Mouse (Mus musculus) intestine, embryonic 14.5 days (tissue): Measurements from ENCODE around the gene Cerk. TPM values are rescaled to one million over a fixed set of nuclear protein-coding genes. Genes with fewer than 3 reads are reported as not detected.
"Not testable (repeated sequence)": the region's sequence is repeated elsewhere in the genome, so short reads cannot be mapped to it uniquely, and the experiment has no call there.

Experiments
- ATAC-seq: fragments of 200-750 bp; cut with Nextera tagmentation; replicated peaks from 2 replicates; pipeline ENCODE4 v1.8.0; 2017; ENCODE audit warnings: low read depth, moderate number of reproducible peaks, moderate TSS enrichment, moderate library complexity; ENCODE audit not compliant: low FRiP score, low TSS enrichment
- DNase-seq: peaks from one replicate; pipeline ENCODE4 v3.0.0-alpha.2; 2018; ENCODE audit warnings: low spot score
- H3K27ac ChIP-seq: fragments of 300-500 bp; sonication (generic); 2 replicates; pipeline ENCODE4 v1.5.1; 2014; ENCODE audit warnings: low read depth, mild to moderate bottlenecking, control low read depth
- H3K27me3 ChIP-seq: fragments of 300-500 bp; sonication (generic); replicated peaks from 2 replicates; pipeline ENCODE4 v1.6.1; 2014; ENCODE audit warnings: low read length, control low read depth; ENCODE audit not compliant: control insufficient read depth, insufficient read depth
- H3K36me3 ChIP-seq: fragments of 300-500 bp; sonication (generic); 2 replicates; pipeline ENCODE4 v1.6.1; 2014; ENCODE audit warnings: low read length, control low read depth; ENCODE audit not compliant: control insufficient read depth, insufficient read depth
- H3K4me1 ChIP-seq: fragments of 300-500 bp; sonication (generic); replicated peaks from 2 replicates; pipeline ENCODE4 v1.6.1; 2014; ENCODE audit warnings: low read length, control low read depth, mixed read lengths; ENCODE audit not compliant: control insufficient read depth, insufficient read depth
- H3K4me2 ChIP-seq: fragments of 300-500 bp; sonication (generic); 2 replicates; pipeline ENCODE4 v1.6.1; 2014; ENCODE audit warnings: low read length
- H3K4me3 ChIP-seq: fragments of 300-500 bp; sonication (generic); 2 replicates; pipeline ENCODE4 v1.5.1; 2014; ENCODE audit warnings: low read depth, low read length, control low read depth, mixed read lengths
- H3K9ac ChIP-seq: fragments of 300-500 bp; sonication (generic); 2 replicates; pipeline ENCODE4 v1.6.1; 2014; ENCODE audit warnings: mild to moderate bottlenecking, low read length
- H3K9me3 ChIP-seq: fragments of 300-500 bp; sonication (generic); 2 replicates; pipeline ENCODE4 v1.6.1; 2016; ENCODE audit warnings: low read length, control low read depth; ENCODE audit not compliant: control insufficient read depth
- WGBS: fragments of 180-500 bp; shearing (Covaris S2); extraction: QIAGEN DNeasy Blood & Tissue Kit; methylation state at CpG from one replicate; pipeline ENCODE4 v1.1.7; 2014; 5-methylcytosine and 5-hydroxymethylcytosine counted together
- polyA plus RNA-seq: library from polyadenylated mRNA; unstranded; fragments of >200 nt; fragmentation: Nextera tagmentation; extraction: Ambion mirVana; gene quantifications from 2 replicates; pipeline ENCODE4 v1.2.1, GENCODE M21; 2014

Gene Cerk
- polyA plus RNA-seq, 1 experiment from 2014 or later = 11.5 TPM

DNA sequence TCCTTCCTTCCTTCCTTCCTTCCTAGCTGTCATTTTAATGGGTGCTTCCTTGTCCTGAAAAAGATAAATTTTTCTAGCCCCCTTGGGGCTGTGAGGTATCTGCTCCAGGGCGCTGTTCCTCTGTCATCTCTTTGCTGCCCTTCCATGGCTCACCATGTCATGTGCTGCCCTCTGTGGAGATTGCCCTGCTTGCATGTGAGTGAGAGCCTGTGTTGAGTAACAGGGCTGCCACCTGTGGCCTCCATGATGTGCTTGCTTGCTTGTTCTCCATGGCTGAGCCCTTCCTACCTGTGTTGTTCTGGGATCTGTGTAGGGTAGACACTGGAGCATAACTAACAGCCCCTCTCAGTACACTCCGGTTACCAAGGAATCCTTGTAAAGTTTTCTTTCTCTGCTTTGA, 41.0 kb upstream of the Cerk start:
- no peak overlapping the region for H3K4me3 ChIP-seq

GRCm38 (mm10) chr15:86226221-86226620, 40.3 kb upstream of the Cerk start:
- DNase-seq = no peak
- no peaks in the 10 kb centered on the region for H3K27me3 ChIP-seq
- H3K36me3 ChIP-seq = no peaks in the 10 kb centered on the region
- no peaks in the 10 kb centered on the region for H3K9me3 ChIP-seq
- H3K27ac ChIP-seq = no peak overlapping the region
- no peak overlapping the region for H3K9ac ChIP-seq
- ATAC-seq = no peak
- H3K4me3 ChIP-seq = no peak overlapping the region
- 81% methylated on average over 5 of the region's 5 CpGs for WGBS
- no peaks in the 10 kb centered on the region for H3K4me1 ChIP-seq
- no peak overlapping the region for H3K4me2 ChIP-seq

More for the DNA sequence above, 41.0 kb upstream of the Cerk start:
- H3K27me3 ChIP-seq = no peaks in the 10 kb centered on the region
- H3K9ac ChIP-seq = no peak overlapping the region
- H3K9me3 ChIP-seq = no peaks in the 10 kb centered on the region
- DNase-seq (no peak), ATAC-seq (no peak)
- WGBS = 83% methylated on average over 2 of the region's 2 CpGs
- no peaks in the 10 kb centered on the region for H3K4me1 ChIP-seq
- no peak overlapping the region for H3K27ac ChIP-seq
- H3K4me2 ChIP-seq = no peak overlapping the region
- no peaks in the 10 kb centered on the region for H3K36me3 ChIP-seq

DNA sequence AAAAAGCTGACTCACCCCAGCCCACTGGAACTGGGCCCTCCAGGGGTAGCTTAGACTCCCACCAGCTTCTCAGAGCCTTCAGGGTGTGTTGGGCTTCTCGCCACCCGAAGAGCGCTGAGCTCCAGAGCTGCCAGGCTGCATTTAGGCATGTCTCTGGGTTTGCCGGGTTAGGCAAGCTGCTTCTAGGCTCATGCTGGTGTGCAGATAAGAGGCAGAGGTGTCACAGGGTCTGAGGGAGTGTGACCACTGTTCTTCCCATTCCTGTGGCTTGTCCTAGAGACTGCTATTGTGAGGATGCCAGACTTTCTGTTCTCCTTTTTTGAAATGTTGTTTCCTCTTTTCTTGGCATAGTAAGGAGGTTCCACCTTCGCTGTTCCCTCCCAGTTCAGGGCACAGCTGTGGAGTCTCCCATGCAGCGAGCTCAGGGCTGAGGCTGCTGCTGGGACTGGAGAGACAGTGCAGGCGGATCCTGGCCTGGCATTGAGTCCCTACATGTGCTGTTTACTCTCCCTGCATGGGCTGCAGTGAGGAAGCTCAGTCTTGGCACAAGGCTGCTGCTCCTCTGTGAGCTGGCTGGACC, 39.1 kb upstream of the Cerk start:
- Histone ChIP-seq H3K27me3 (no peaks in the 10 kb centered on the region), H3K27ac (no peak overlapping the region), H3K4me1 (no peaks in the 10 kb centered on the region), H3K4me2 (no peak overlapping the region), H3K9ac (no peak overlapping the region), H3K36me3 (no peaks in the 10 kb centered on the region), H3K9me3 (no peaks in the 10 kb centered on the region), H3K4me3 (no peak overlapping the region)
- ATAC-seq (no peak), DNase-seq (no peak)
- WGBS = 91% methylated on average over 7 of the region's 7 CpGs

DNA sequence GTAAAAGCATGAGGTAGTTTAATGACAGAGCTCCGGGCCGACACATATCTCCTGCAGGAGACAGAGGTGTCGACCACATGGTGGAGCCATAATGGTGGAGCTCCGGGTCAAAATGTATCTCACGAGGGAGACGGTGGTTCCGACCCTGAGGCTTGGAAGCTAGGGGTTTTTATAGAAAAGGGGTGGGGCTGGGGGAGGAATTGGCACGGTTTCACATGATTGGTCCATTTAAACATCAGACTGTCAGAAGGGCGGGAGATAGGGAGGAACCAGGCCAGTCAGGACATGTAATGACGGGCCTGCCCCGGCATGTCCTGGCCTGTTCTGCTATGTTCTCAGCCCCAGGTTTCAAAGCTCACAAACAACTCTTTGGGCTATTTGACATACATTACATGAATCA, 36.0 kb upstream of the Cerk start:
- H3K9ac ChIP-seq, ATAC-seq, H3K27me3 ChIP-seq, DNase-seq, H3K36me3 ChIP-seq, H3K4me2 ChIP-seq, H3K9me3 ChIP-seq, H3K27ac ChIP-seq, H3K4me1 ChIP-seq, H3K4me3 ChIP-seq: not testable (repeated sequence)
- 84% methylated on average over 11 of the region's 11 CpGs for WGBS

- WGBS = 76% methylated on average over 4 of the region's 4 CpGs
- DNase-seq (no peak), ATAC-seq (no peak)
- Histone ChIP-seq H3K9ac (no peak overlapping the region), H3K27me3 (no peaks in the 10 kb centered on the region), H3K9me3 (no peaks in the 10 kb centered on the region), H3K4me2 (no peak overlapping the region), H3K4me3 (no peak overlapping the region), H3K36me3 (no peaks in the 10 kb centered on the region), H3K4me1 (no peaks in the 10 kb centered on the region), H3K27ac (no peak overlapping the region)
Measured at GRCm38 (mm10) chr15:86221369-86221768, 35.4 kb upstream of the Cerk start.

DNA sequence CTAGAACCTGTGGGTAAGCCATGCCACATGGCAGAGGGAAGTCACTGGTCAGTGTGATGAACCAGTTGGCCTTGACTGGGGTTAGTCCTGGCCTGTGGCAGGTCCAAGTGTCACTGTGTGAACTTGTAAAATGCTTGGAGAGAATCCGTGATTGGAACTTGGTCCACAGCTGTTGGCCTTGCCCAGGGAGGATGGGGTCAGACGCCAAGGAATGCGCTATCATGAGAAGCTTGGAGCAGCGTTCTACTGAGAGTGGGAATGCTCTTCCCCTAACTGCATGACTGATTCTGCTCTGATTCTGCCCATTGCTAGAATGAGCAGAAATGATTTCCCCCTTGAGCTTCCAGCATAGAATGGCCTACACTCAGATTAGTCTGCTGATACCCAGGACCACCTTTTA, 34.8 kb upstream of the Cerk start:
- Histone ChIP-seq H3K36me3 (no peaks in the 10 kb centered on the region), H3K4me3 (no peak overlapping the region), H3K27me3 (no peaks in the 10 kb centered on the region), H3K9ac (no peak overlapping the region), H3K27ac (no peak overlapping the region), H3K4me1 (no peaks in the 10 kb centered on the region), H3K9me3 (no peaks in the 10 kb centered on the region), H3K4me2 (no peak overlapping the region)
- DNase-seq (no peak), ATAC-seq (no peak)
- WGBS = 76% methylated on average over 4 of the region's 4 CpGs

- peaks cover 2% of the 10 kb centered on the region; the same call in 1 of the 2 replicates for H3K4me1 ChIP-seq
- no peaks in the 10 kb centered on the region for H3K9me3 ChIP-seq
- DNase-seq (no peak), ATAC-seq (no peak)
- H3K27ac ChIP-seq = no peak overlapping the region
- 77% methylated on average over 5 of the region's 5 CpGs for WGBS
- H3K27me3 ChIP-seq = no peaks in the 10 kb centered on the region
- H3K4me3 ChIP-seq = no peak overlapping the region
- H3K36me3 ChIP-seq = no peaks in the 10 kb centered on the region
- H3K4me2 ChIP-seq = no peak overlapping the region
- H3K9ac ChIP-seq = no peak overlapping the region
Measured at GRCm38 (mm10) chr15:86220229-86220630, 34.3 kb upstream of the Cerk start.

DNA sequence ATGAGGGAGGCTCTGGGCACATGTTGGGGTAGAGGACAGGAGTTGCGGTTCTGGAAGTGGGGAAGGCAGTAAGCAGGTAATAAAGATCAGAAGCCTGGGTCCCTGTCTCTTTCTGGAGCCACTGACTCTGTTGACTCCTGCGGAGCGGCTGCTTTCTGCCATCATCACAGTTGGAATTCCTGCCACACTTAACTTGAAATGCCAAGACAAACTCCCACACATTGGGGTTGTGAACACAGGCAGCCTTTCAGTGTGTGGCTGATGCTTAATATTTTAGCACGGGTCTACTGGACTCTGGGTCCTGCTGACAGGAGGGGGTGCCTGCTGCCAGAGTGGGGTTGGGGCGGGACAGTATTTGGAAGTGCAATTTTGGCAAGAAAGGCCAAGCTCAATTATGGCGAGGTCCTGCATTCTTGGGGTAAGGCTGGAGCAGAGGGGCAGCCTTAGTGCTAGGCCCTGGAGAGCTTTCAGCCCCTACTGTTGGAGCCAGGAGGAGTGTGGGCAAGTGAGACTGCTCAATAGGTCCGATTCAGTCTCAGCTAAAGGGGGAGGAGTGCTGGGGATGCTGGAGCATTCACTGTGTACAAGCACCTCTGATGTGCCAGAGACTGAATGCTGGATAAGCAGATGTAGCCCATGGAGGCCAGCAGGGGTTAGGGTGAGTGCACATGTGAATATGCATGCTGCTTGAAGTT, 33.7 kb upstream of the Cerk start:
- Histone ChIP-seq H3K4me2 (no peak overlapping the region), H3K9me3 (no peaks in the 10 kb centered on the region), H3K9ac (no peak overlapping the region), H3K4me3 (no peak overlapping the region), H3K27me3 (no peaks in the 10 kb centered on the region), H3K36me3 (no peaks in the 10 kb centered on the region), H3K4me1 (peaks cover 8% of the 10 kb centered on the region; the same call in 1 of the 2 replicates), H3K27ac (no peak overlapping the region)
- WGBS = 79% methylated on average over 7 of the region's 7 CpGs
- DNase-seq = no peak
- no peak for ATAC-seq

- H3K4me2 ChIP-seq, ATAC-seq, DNase-seq, H3K36me3 ChIP-seq, H3K4me3 ChIP-seq, H3K9me3 ChIP-seq, H3K27me3 ChIP-seq, H3K9ac ChIP-seq, H3K27ac ChIP-seq: not testable (repeated sequence)
- peaks cover 17% of the 10 kb centered on the region for H3K4me1 ChIP-seq
- WGBS = 86% methylated on average over 9 of the region's 9 CpGs
Measured at GRCm38 (mm10) chr15:86216641-86217040, 30.7 kb upstream of the Cerk start.
